Mouse (Mus musculus) heart, embryonic 14.5 days (tissue): ENCODE measurements around the gene Eomes. TPM values are rescaled to one million over a fixed set of nuclear protein-coding genes. Genes with fewer than 3 reads are reported as not detected.

Experiments
- ATAC-seq: fragments of 200-750 bp; cut with Nextera tagmentation; 2 replicates; pipeline ENCODE4 v1.8.0; 2017; ENCODE audit warnings: low read depth, moderate TSS enrichment; ENCODE audit not compliant: insufficient number of reproducible peaks, insufficient read depth, low FRiP score
- H3K27ac ChIP-seq, 2 experiments: fragments of 200-500 bp in 1 of 2; fragments of 300-500 bp in 1 of 2; sonication (generic) in 1 of 2; replicated peaks in 1 of 2; 2 replicates each; pipeline ENCODE4 v1.5.1; 2012 to 2014; ENCODE audit warnings: low read depth in 2 of 2, low read length in 2 of 2, control low read depth in 1 of 2, mild to moderate bottlenecking in 1 of 2, mixed read lengths in 1 of 2; ENCODE audit not compliant: control insufficient read depth in 1 of 2, insufficient read depth in 1 of 2
- H3K27me3 ChIP-seq: fragments of 300-500 bp; sonication (generic); 2 replicates; pipeline ENCODE4 v1.6.1; 2014; ENCODE audit warnings: mild to moderate bottlenecking, low read length, control low read depth; ENCODE audit not compliant: control insufficient read depth, insufficient read depth
- H3K36me3 ChIP-seq: fragments of 300-500 bp; sonication (generic); 2 replicates; pipeline ENCODE4 v1.6.1; 2014; ENCODE audit warnings: mild to moderate bottlenecking, control low read depth, low read length, mixed read lengths; ENCODE audit not compliant: control insufficient read depth, insufficient read depth
- H3K4me1 ChIP-seq, 2 experiments: fragments of 200-500 bp in 1 of 2; fragments of 300-500 bp in 1 of 2; sonication (generic) in 1 of 2; 2 replicates each; pipeline ENCODE4 v1.6.1; 2012 to 2014; ENCODE audit warnings: low read length in 2 of 2, control low read depth in 1 of 2, mixed read lengths in 1 of 2; ENCODE audit not compliant: control insufficient read depth in 2 of 2, insufficient read depth in 2 of 2
- H3K4me2 ChIP-seq: fragments of 300-500 bp; sonication (generic); 2 replicates; pipeline ENCODE4 v1.6.1; 2014; ENCODE audit warnings: mild to moderate bottlenecking, low read length
- H3K4me3 ChIP-seq, 2 experiments: fragments of 200-500 bp in 1 of 2; fragments of 300-500 bp in 1 of 2; sonication (generic) in 1 of 2; 2 replicates each; pipeline ENCODE4 v1.5.1; 2012 to 2014; ENCODE audit warnings: low read length in 2 of 2, mild to moderate bottlenecking in 2 of 2, control low read depth in 1 of 2, low read depth in 1 of 2, moderate library complexity in 1 of 2; ENCODE audit not compliant: control insufficient read depth in 1 of 2, insufficient read depth in 1 of 2
- H3K9ac ChIP-seq: fragments of 300-500 bp; sonication (generic); 2 replicates; pipeline ENCODE4 v1.6.1; 2014; ENCODE audit warnings: mild to moderate bottlenecking, low read length
- H3K9me3 ChIP-seq: fragments of 300-500 bp; sonication (generic); 2 replicates; pipeline ENCODE4 v1.6.1; 2016; ENCODE audit warnings: low read length, control low read depth; ENCODE audit not compliant: control insufficient read depth
- WGBS: fragments of 180-500 bp; shearing (Covaris S2); extraction: QIAGEN DNeasy Blood & Tissue Kit; methylation state at CpG from one replicate; pipeline ENCODE4 v1.1.7; 2014; 5-methylcytosine and 5-hydroxymethylcytosine counted together
- polyA plus RNA-seq: library from polyadenylated mRNA; unstranded; fragments of >200 nt; fragmentation: Nextera tagmentation; extraction: Ambion mirVana; gene quantifications from 2 replicates; pipeline ENCODE4 v1.2.1, GENCODE M21; 2014

Gene Eomes
- polyA plus RNA-seq, 1 experiment from 2014 or later = not detected

- WGBS = 87% methylated on average over 6 of the region's 6 CpGs
- no peaks in the 10 kb centered on the region for H3K27me3 ChIP-seq
- H3K4me1 ChIP-seq = peaks cover 16 to 51% of the 10 kb centered on the region in 2 experiments
- H3K27ac ChIP-seq = no peak overlapping the region
- H3K4me2 ChIP-seq = peak overlapping the region; percentile 96
- H3K9ac ChIP-seq = peak overlapping the region; percentile 96
- no peaks in the 10 kb centered on the region for H3K9me3 ChIP-seq
- H3K36me3 ChIP-seq = peaks cover 6% of the 10 kb centered on the region; the same call in 1 of the 2 replicates
- no peak for ATAC-seq
- peak overlapping the region in 1 of 2 experiments; percentile 96; a peak in 2 of 4 replicates for H3K4me3 ChIP-seq
Observed at GRCm38 (mm10) chr9:118507552-118507951, 29.5 kb downstream of the Eomes start.

GRCm38 (mm10) chr9:118508601-118509000 is 30.6 kb downstream of the Eomes start:
- ATAC-seq = no peak
- peaks cover 6% of the 10 kb centered on the region; the same call in 1 of the 2 replicates for H3K36me3 ChIP-seq
- H3K9ac ChIP-seq = no peak overlapping the region
- peaks cover 16 to 59% of the 10 kb centered on the region in 2 experiments for H3K4me1 ChIP-seq
- WGBS = 84% methylated on average over 7 of the region's 7 CpGs
- no peak overlapping the region for H3K4me3 ChIP-seq
- no peak overlapping the region for H3K4me2 ChIP-seq
- no peaks in the 10 kb centered on the region for H3K9me3 ChIP-seq
- no peak overlapping the region for H3K27ac ChIP-seq
- H3K27me3 ChIP-seq = no peaks in the 10 kb centered on the region

GRCm38 (mm10) chr9:118510941-118511690 is 33.1 kb downstream of the Eomes start:
- no peaks in the 10 kb centered on the region for H3K9me3 ChIP-seq
- peaks cover 16 to 77% of the 10 kb centered on the region in 2 experiments for H3K4me1 ChIP-seq
- H3K9ac ChIP-seq = peak overlapping the region; percentile 11; the same call in 1 of the 2 replicates
- no peak for ATAC-seq
- H3K4me3 ChIP-seq = no peak overlapping the region
- H3K4me2 ChIP-seq = no peak overlapping the region; the same call in 1 of the 2 replicates
- H3K27me3 ChIP-seq = no peaks in the 10 kb centered on the region
- WGBS = 67% methylated on average over 15 of the region's 15 CpGs
- peak overlapping the region in 1 of 2 experiments; percentile 53; a peak in 1 of 4 replicates for H3K27ac ChIP-seq
- peaks cover 26% of the 10 kb centered on the region for H3K36me3 ChIP-seq

DNA sequence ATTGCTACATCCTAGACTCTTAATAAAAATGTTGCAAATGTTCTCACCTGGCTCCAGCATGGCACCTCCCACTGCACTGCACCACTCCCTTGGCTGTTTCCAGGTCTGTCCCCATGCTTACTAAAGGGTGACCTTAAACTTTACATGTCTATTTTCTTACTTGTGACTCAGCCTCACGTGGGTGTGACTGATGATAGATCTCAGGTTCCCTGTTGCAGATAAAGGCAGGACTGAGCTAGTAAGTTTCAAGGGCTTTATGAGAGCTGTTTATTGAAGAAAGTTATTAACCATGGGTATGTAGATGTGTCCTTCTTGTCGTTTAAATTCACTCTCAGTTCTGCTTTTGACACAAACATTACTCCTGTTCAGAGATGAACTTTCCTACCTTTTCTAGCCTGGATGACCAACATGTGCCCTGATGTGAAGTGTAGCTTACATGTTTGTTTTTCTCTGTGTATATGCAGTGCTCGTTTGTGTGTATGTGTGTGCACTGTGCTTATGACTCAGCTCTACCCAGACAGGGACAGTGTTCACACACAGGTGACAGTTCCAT is 34.7 kb downstream of the Eomes start:
- Histone ChIP-seq H3K36me3 (peaks cover 31% of the 10 kb centered on the region), H3K27ac (peak overlapping the region; percentile 42 to 65), H3K9me3 (no peaks in the 10 kb centered on the region), H3K27me3 (no peaks in the 10 kb centered on the region), H3K4me2 (peak overlapping the region; percentile 16; the same call in 1 of the 2 replicates), H3K9ac (peak overlapping the region; percentile 35; the same call in 1 of the 2 replicates), H3K4me3 (no peak overlapping the region), H3K4me1 (peaks cover 19 to 80% of the 10 kb centered on the region in 2 experiments)
- WGBS = 29% methylated on average over 3 of the region's 3 CpGs
- ATAC-seq = no peak

DNA sequence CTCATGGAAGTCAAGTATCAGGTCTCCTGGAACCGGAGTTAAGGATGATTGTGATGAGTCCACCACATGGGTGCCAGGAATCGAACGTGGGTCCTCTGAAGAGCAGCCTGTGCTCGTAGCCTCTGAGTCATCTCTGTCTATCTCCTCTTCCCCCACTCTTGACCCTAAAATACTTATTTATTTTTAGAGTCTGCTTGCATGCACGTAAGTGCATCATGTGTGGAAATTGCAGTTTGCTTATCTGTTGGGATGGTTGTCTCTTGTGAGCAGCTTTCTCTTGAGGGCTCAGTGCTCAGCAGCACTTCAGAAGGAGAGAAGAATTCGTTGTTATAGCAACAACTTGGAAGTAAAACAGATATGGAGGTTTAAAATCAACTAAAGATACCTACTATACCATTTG is 37.5 kb downstream of the Eomes start:
- Histone ChIP-seq H3K9ac (no peak overlapping the region), H3K36me3 (peaks cover 28% of the 10 kb centered on the region), H3K9me3 (no peaks in the 10 kb centered on the region), H3K4me1 (peaks cover 26 to 80% of the 10 kb centered on the region in 2 experiments), H3K27me3 (no peaks in the 10 kb centered on the region), H3K27ac (peak overlapping the region in 1 of 2 experiments; percentile 25; a peak in 1 of 4 replicates), H3K4me2 (no peak overlapping the region), H3K4me3 (no peak overlapping the region)
- no peak for ATAC-seq
- 41% methylated on average over 6 of the region's 6 CpGs for WGBS

DNA sequence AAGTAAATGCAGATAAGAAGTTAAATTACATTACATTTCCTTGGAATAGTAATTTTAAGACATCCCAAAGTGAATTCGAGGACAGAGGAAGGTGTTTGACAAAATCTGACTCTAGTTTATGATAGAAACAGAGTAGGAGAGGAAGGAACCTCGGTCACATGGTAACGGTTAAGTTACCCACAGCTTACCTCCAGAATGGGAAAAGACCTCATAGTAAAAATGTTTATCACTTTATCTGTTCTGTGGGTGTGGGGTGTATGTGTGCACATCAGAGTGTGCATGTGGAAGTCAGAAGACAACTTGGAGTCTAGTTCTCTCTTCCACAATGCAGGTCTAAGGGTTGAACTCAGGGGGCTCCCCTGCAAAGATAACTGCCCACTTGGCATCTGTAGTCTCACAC is 38.1 kb downstream of the Eomes start:
- H3K36me3 ChIP-seq = peaks cover 24% of the 10 kb centered on the region
- H3K9me3 ChIP-seq = no peaks in the 10 kb centered on the region
- no peak overlapping the region for H3K4me2 ChIP-seq
- 82% methylated on average over 3 of the region's 3 CpGs for WGBS
- no peak for ATAC-seq
- no peak overlapping the region for H3K4me3 ChIP-seq
- no peaks in the 10 kb centered on the region for H3K27me3 ChIP-seq
- no peak overlapping the region for H3K9ac ChIP-seq
- peaks cover 26 to 80% of the 10 kb centered on the region in 2 experiments for H3K4me1 ChIP-seq
- no peak overlapping the region for H3K27ac ChIP-seq

DNA sequence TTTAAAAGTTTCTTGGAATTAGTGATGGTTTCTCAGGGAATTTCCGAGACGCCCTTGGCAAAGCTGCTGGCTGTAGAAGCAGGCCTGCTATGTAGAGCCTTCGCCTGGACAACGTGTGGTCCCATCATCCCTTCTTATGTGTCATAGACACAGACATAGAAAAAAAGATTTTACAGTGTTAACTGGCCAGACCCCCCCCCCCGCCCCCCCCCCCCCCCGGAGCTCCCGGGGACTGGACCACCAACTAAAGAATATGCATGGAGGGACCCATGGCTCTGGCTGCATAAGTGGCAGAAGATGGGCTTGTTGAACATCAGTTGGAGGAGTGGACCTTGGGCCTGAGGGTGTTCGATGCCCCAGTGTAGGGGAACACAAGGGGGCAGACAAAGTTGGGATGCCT is 39.6 kb downstream of the Eomes start:
- peaks cover 28% of the 10 kb centered on the region for H3K36me3 ChIP-seq
- H3K27ac ChIP-seq = no peak overlapping the region
- no peak overlapping the region for H3K4me3 ChIP-seq
- no peaks in the 10 kb centered on the region for H3K27me3 ChIP-seq
- H3K4me2 ChIP-seq = no peak overlapping the region
- H3K9me3 ChIP-seq = no peaks in the 10 kb centered on the region
- H3K9ac ChIP-seq = no peak overlapping the region
- WGBS = 79% methylated on average over 7 of the region's 8 CpGs
- peaks cover 23 to 73% of the 10 kb centered on the region in 2 experiments for H3K4me1 ChIP-seq
- no peak for ATAC-seq
